Mouse (Mus musculus) megakaryocyte-erythroid progenitor cell, adult 5 weeks (primary cell): ENCODE measurements around the gene Asxl2. TPM values are rescaled to one million over a fixed set of nuclear protein-coding genes. Genes with fewer than 3 reads are reported as not detected.

Source experiments
- polyA plus RNA-seq: library from polyadenylated mRNA; stranded (reverse); fragments of >175 nt; gene quantifications from 2 replicates; pipeline ENCODE4 v1.2.3, GENCODE M21; 2012

Asxl2 gene
- polyA plus RNA-seq = 12.4 and 16.2 TPM in 2 replicates

DNA sequence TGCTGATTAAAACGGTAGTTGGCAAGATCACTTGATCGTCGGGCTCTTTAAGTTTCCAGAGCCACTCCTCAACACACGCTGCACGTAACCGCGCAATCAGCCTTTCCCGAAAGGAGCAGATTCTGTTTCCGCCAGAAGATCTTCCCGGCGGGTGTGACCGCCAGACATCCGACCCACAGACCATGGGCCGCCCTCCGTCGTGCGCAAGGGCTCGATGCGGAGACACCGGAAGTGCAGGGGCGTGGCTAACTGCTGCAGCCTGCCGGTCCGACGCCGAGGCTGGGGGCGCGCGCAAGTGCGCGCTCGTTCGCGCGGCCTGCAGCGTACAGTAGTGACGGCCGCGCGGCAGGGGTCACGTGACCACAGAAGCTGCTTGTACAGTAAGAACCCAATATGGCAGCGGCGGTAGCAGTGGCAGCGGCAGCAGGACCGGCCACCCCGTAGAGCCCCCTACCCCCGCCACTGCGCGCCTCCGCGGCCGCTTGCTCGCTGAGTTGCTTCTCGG lies at the start of gene Asxl2:
Gene Asxl2, plus strand, starts transcription at position 328 of the 505 bp plus-strand sequence.

Other genes starting within 250 kb of the Asxl2 start
- gene Rab10, start 116.9 kb upstream of the Asxl2 start, polyA plus RNA-seq = 37.7 and 39.1 TPM in 2 replicates
- gene Kif3c, start 61.7 kb upstream of the Asxl2 start, polyA plus RNA-seq = 2.0 and 2.7 TPM in 2 replicates
- 40.4 and 56.6 TPM in 2 replicates for gene Dtnb, start 145.5 kb downstream of the Asxl2 start, polyA plus RNA-seq